In genomic region chr15:99096831-99097500, GRCm38 (mm10) we compare ENCODE assay signal across 8 mouse cellular contexts. TPM values are rescaled to one million over a fixed set of nuclear protein-coding genes. Genes with fewer than 3 reads are reported as not detected.
DNase-seq lines count a peak whose midpoint lies in the region; ATAC-seq and TF ChIP-seq lines count a peak whose summit lies in the region.

No protein-coding gene starts in this region.

- H3K9me3 ChIP-seq in megakaryocyte, embryonic 14.5 days: no peaks in the 10 kb centered on the region
- no peaks in the 10 kb centered on the region for H3K9me3 ChIP-seq in forebrain, embryonic 11.5 days (ENCODE audit: control insufficient read depth, low read length)
- no peaks in the 10 kb centered on the region for H3K9me3 ChIP-seq in midbrain, embryonic 13.5 days

- peaks cover 59% of the 10 kb centered on the region for H3K4me1 ChIP-seq in megakaryocyte, embryonic 14.5 days
- peaks cover 27% of the 10 kb centered on the region for H3K4me1 ChIP-seq in forebrain, embryonic 11.5 days (replicated peaks; ENCODE audit: control insufficient read depth, insufficient read depth, low read length)
- peaks cover 9% of the 10 kb centered on the region for H3K4me1 ChIP-seq in kidney, adult 2 months (ENCODE audit: control insufficient read depth, insufficient read depth, low read length)
- H3K4me1 ChIP-seq in midbrain, embryonic 13.5 days (replicated peaks): peaks cover 57% of the 10 kb centered on the region
- H3K4me1 ChIP-seq in thymus, adult 2 months (replicated peaks; ENCODE audit: control insufficient read depth, insufficient read depth, low read length): 0 out of 2 replicates have a peak, but pooled peaks cover 8% of the 10 kb centered on the region

- H3K4me2 ChIP-seq in forebrain, embryonic 11.5 days (ENCODE audit: low read depth, low read length, severe bottlenecking): peak overlapping the region; percentile 59
- H3K4me2 ChIP-seq in midbrain, embryonic 13.5 days (replicated peaks): peak overlapping the region; percentile 70

- H3K4me3 ChIP-seq in megakaryocyte, embryonic 14.5 days (replicated peaks): peak overlapping the region; percentile 88
- H3K4me3 ChIP-seq in forebrain, embryonic 11.5 days (ENCODE audit: low read depth, low read length): peak overlapping the region; percentile 32
- H3K4me3 ChIP-seq in kidney, adult 2 months (ENCODE audit: insufficient read depth, low read depth, low read length): peak overlapping the region; percentile 40
- peak overlapping the region; percentile 42 for H3K4me3 ChIP-seq in midbrain, embryonic 13.5 days (replicated peaks)
- no peak overlapping the region for H3K4me3 ChIP-seq in thymus, adult 2 months (ENCODE audit: control insufficient read depth, insufficient read depth, low read length)

- whole genome bisulfite sequencing in forebrain, embryonic 11.5 days: under 1% methylated on average over 53 of the region's 58 CpGs
- 2% methylated on average over 51 of the region's 58 CpGs for WGBS in kidney, adult 2 months
- under 1% methylated on average over 55 of the region's 58 CpGs for WGBS in midbrain, embryonic 13.5 days
- 3% methylated on average over 58 of the region's 58 CpGs for WGBS in thymus, adult 2 months

- no peak for TF ChIP-seq POLR2A in kidney, adult 2 months (IDR thresholded peaks at IDR 0.05; ENCODE audit: low read depth, low read length)
- TF ChIP-seq POLR2A in thymus, adult 2 months (IDR thresholded peaks at IDR 0.05; ENCODE audit: control insufficient read depth, extremely low read depth, insufficient read depth, low read length, poor library complexity): no peak

- TF ChIP-seq CTCF in kidney, adult 2 months (conservative IDR thresholded peaks at IDR 0.05; ENCODE audit: insufficient read depth, insufficient read length, low read depth, low read length): no peak
- TF ChIP-seq CTCF in thymus, adult 2 months (IDR thresholded peaks at IDR 0.05; ENCODE audit: borderline replicate concordance, control insufficient read depth, extremely low read depth, insufficient read depth, low read length, poor library complexity): no peak

- peak; percentile 78 for DNase-seq in forebrain, embryonic 11.5 days (ENCODE audit: low spot score)
- DNase-seq in kidney, adult 2 months: peak; percentile 71
- no peak for DNase-seq in thymus, adult 2 months
- DNase-seq in thymus, postnatal 0 days (ENCODE audit: low spot score): no peak
- no peak for DNase-seq in Muller cell, postnatal 12 days (ENCODE audit: inconsistent ontology term)

- H3K27ac ChIP-seq in forebrain, embryonic 11.5 days (ENCODE audit: low read depth, low read length): no peak overlapping the region
- H3K27ac ChIP-seq in kidney, adult 2 months (ENCODE audit: insufficient read depth, low read depth, low read length): no peak overlapping the region
- peak overlapping the region; percentile 30 for H3K27ac ChIP-seq in midbrain, embryonic 13.5 days
- H3K27ac ChIP-seq in thymus, adult 2 months (ENCODE audit: control insufficient read depth, insufficient read depth, low read length): no peak overlapping the region

- H3K27me3 ChIP-seq in megakaryocyte, embryonic 14.5 days (replicated peaks): peaks cover 94% of the 10 kb centered on the region
- peaks cover 69% of the 10 kb centered on the region for H3K27me3 ChIP-seq in forebrain, embryonic 11.5 days (ENCODE audit: control insufficient read depth, insufficient read depth, low read length)
- no peaks in the 10 kb centered on the region for H3K27me3 ChIP-seq in kidney, adult 2 months (replicated peaks; ENCODE audit: control insufficient read depth, insufficient read depth, low read length)
- H3K27me3 ChIP-seq in midbrain, embryonic 13.5 days: peaks cover 77% of the 10 kb centered on the region
- H3K27me3 ChIP-seq in thymus, adult 2 months (ENCODE audit: control insufficient read depth, insufficient read depth, low read length): peaks cover 50% of the 10 kb centered on the region

- H3K9ac ChIP-seq in forebrain, embryonic 11.5 days (ENCODE audit: low read length): peak overlapping the region; percentile 47
- H3K9ac ChIP-seq in midbrain, embryonic 13.5 days (replicated peaks): peak overlapping the region; percentile 52

- ATAC-seq in megakaryocyte, adult 5-6 weeks (ENCODE audit: poor library complexity, severe bottlenecking): no peak
- ATAC-seq in forebrain, embryonic 11.5 days (replicated peaks; ENCODE audit: low FRiP score): peak; percentile 31; the same call in 1 of the 2 replicates
- ATAC-seq in midbrain, embryonic 13.5 days: peak; percentile 19; the same call in 1 of the 2 replicates

- no peaks in the 10 kb centered on the region for H3K36me3 ChIP-seq in megakaryocyte, embryonic 14.5 days (replicated peaks; ENCODE audit: low read length)
- no peaks in the 10 kb centered on the region for H3K36me3 ChIP-seq in forebrain, embryonic 11.5 days (ENCODE audit: control insufficient read depth, insufficient read depth, low read length)
- H3K36me3 ChIP-seq in kidney, adult 2 months (ENCODE audit: control insufficient read depth, insufficient read depth, low read length): no peaks in the 10 kb centered on the region
- no peaks in the 10 kb centered on the region for H3K36me3 ChIP-seq in midbrain, embryonic 13.5 days
- no peaks in the 10 kb centered on the region for H3K36me3 ChIP-seq in thymus, adult 2 months (ENCODE audit: control insufficient read depth, insufficient read depth, low read length)

RNA-seq across cellular contexts. Expression of gene Dnajc22, which starts 4.0 kb away (rescaled TPM):
- polyA plus RNA-seq in megakaryocyte, embryonic 14.5 days (2012; ENCODE audit: insufficient read depth, low replicate concordance): not detected in 2 replicates
- not detected in 2 replicates for total RNA-seq in megakaryocyte, adult 5-6 weeks (2015)
- total RNA-seq in megakaryocyte, adult 5-6 weeks (2017): 0.11 TPM in 1 of 2 replicates, not detected in the other
- 0.16 and 0.40 TPM in 2 replicates for polyA plus RNA-seq in forebrain, embryonic 11.5 days (2014; fragmentation: Nextera tagmentation; extraction: Ambion mirVana)
- 49.9 and 53.4 TPM in 2 replicates for polyA plus RNA-seq in kidney, adult 2 months (2012; rRNA removed)
- 1.7 and 1.8 TPM in 2 replicates for polyA plus RNA-seq in midbrain, embryonic 13.5 days (2015; fragmentation: Nextera tagmentation; extraction: Ambion mirVana)
- polyA plus RNA-seq in thymus, adult 2 months (2012; rRNA removed): 0.39 and 0.46 TPM in 2 replicates
- 0.13 and 0.22 TPM in 2 replicates for polyA plus RNA-seq in thymus, postnatal 0 days (2015; fragmentation: Nextera tagmentation; extraction: Ambion mirVana)

RNA-seq across cellular contexts. Expression of gene C1ql4, which starts 9.3 kb away (rescaled TPM):
- polyA plus RNA-seq in megakaryocyte, embryonic 14.5 days (2012; ENCODE audit: insufficient read depth, low replicate concordance): not detected in 2 replicates
- not detected in 2 replicates for total RNA-seq in megakaryocyte, adult 5-6 weeks (2015)
- total RNA-seq in megakaryocyte, adult 5-6 weeks (2017): not detected in 2 replicates
- polyA plus RNA-seq in forebrain, embryonic 11.5 days (2014; fragmentation: Nextera tagmentation; extraction: Ambion mirVana): 0.12 TPM in 1 of 2 replicates, not detected in the other
- polyA plus RNA-seq in kidney, adult 2 months (2012; rRNA removed): 0.44 and 0.61 TPM in 2 replicates
- 10.1 and 13.7 TPM in 2 replicates for polyA plus RNA-seq in midbrain, embryonic 13.5 days (2015; fragmentation: Nextera tagmentation; extraction: Ambion mirVana)
- 0.08 and 0.27 TPM in 2 replicates for polyA plus RNA-seq in thymus, adult 2 months (2012; rRNA removed)
- polyA plus RNA-seq in thymus, postnatal 0 days (2015; fragmentation: Nextera tagmentation; extraction: Ambion mirVana): 0.18 TPM in 1 of 2 replicates, not detected in the other

RNA-seq across cellular contexts. Expression of gene Troap, which starts 22.6 kb away (rescaled TPM):
- polyA plus RNA-seq in megakaryocyte, embryonic 14.5 days (2012; ENCODE audit: insufficient read depth, low replicate concordance): 27.8 and 75.4 TPM in 2 replicates
- 27.1 and 37.2 TPM in 2 replicates for total RNA-seq in megakaryocyte, adult 5-6 weeks (2015)
- 27.9 and 28.3 TPM in 2 replicates for total RNA-seq in megakaryocyte, adult 5-6 weeks (2017)
- 38.8 and 40.2 TPM in 2 replicates for polyA plus RNA-seq in forebrain, embryonic 11.5 days (2014; fragmentation: Nextera tagmentation; extraction: Ambion mirVana)
- 0.29 and 0.33 TPM in 2 replicates for polyA plus RNA-seq in kidney, adult 2 months (2012; rRNA removed)
- polyA plus RNA-seq in midbrain, embryonic 13.5 days (2015; fragmentation: Nextera tagmentation; extraction: Ambion mirVana): 13.3 and 14.6 TPM in 2 replicates
- 40.8 and 57.0 TPM in 2 replicates for polyA plus RNA-seq in thymus, adult 2 months (2012; rRNA removed)
- polyA plus RNA-seq in thymus, postnatal 0 days (2015; fragmentation: Nextera tagmentation; extraction: Ambion mirVana): 21.8 and 25.3 TPM in 2 replicates

RNA-seq across cellular contexts. Expression of gene Spats2, which starts 28.8 kb away (rescaled TPM):
- polyA plus RNA-seq in megakaryocyte, embryonic 14.5 days (2012; ENCODE audit: insufficient read depth, low replicate concordance): 5.3 and 8.2 TPM in 2 replicates
- total RNA-seq in megakaryocyte, adult 5-6 weeks (2015): not detected in 2 replicates
- total RNA-seq in megakaryocyte, adult 5-6 weeks (2017): not detected in 2 replicates
- polyA plus RNA-seq in forebrain, embryonic 11.5 days (2014; fragmentation: Nextera tagmentation; extraction: Ambion mirVana): 60.3 and 60.7 TPM in 2 replicates
- 8.6 and 10.0 TPM in 2 replicates for polyA plus RNA-seq in kidney, adult 2 months (2012; rRNA removed)
- 40.6 and 45.7 TPM in 2 replicates for polyA plus RNA-seq in midbrain, embryonic 13.5 days (2015; fragmentation: Nextera tagmentation; extraction: Ambion mirVana)
- polyA plus RNA-seq in thymus, adult 2 months (2012; rRNA removed): 11.8 and 12.2 TPM in 2 replicates
- 30.2 and 31.1 TPM in 2 replicates for polyA plus RNA-seq in thymus, postnatal 0 days (2015; fragmentation: Nextera tagmentation; extraction: Ambion mirVana)

RNA-seq across cellular contexts. Expression of gene Prph, which starts 42.0 kb away (rescaled TPM):
- polyA plus RNA-seq in megakaryocyte, embryonic 14.5 days (2012; ENCODE audit: insufficient read depth, low replicate concordance): not detected in 2 replicates
- total RNA-seq in megakaryocyte, adult 5-6 weeks (2015): not detected in 2 replicates
- total RNA-seq in megakaryocyte, adult 5-6 weeks (2017): not detected in 2 replicates
- 0.19 and 0.94 TPM in 2 replicates for polyA plus RNA-seq in forebrain, embryonic 11.5 days (2014; fragmentation: Nextera tagmentation; extraction: Ambion mirVana)
- 1.7 and 3.2 TPM in 2 replicates for polyA plus RNA-seq in kidney, adult 2 months (2012; rRNA removed)
- 7.5 and 8.2 TPM in 2 replicates for polyA plus RNA-seq in midbrain, embryonic 13.5 days (2015; fragmentation: Nextera tagmentation; extraction: Ambion mirVana)
- 1.9 and 2.3 TPM in 2 replicates for polyA plus RNA-seq in thymus, adult 2 months (2012; rRNA removed)
- polyA plus RNA-seq in thymus, postnatal 0 days (2015; fragmentation: Nextera tagmentation; extraction: Ambion mirVana): 0.99 and 1.1 TPM in 2 replicates

Comparison
In these comparisons a context has a peak if more than half of its experiments do, and no peak if none do; other contexts are left out.
1. DNase-seq: peak in forebrain, embryonic 11.5 days (single experiment) and kidney, adult 2 months (single experiment); none in thymus, adult 2 months (single experiment), thymus, postnatal 0 days (single experiment) and Muller cell, postnatal 12 days (single experiment).
2. RNA of gene Dnajc22, which starts 4.0 kb away (polyA plus RNA-seq): 49.9 to 53.4 TPM in kidney, adult 2 months; 1.7 to 1.8 TPM in midbrain, embryonic 13.5 days, 0.39 to 0.46 TPM in thymus, adult 2 months, 0.13 to 0.22 TPM in thymus, postnatal 0 days, 0.16 to 0.40 TPM in forebrain, embryonic 11.5 days and not detected in megakaryocyte, embryonic 14.5 days; every median in the first group is over 10 times any median in the second.
3. RNA of gene Troap, which starts 22.6 kb away (polyA plus RNA-seq): 40.8 to 57.0 TPM in thymus, adult 2 months, 38.8 to 40.2 TPM in forebrain, embryonic 11.5 days, 27.8 to 75.4 TPM in megakaryocyte, embryonic 14.5 days, 21.8 to 25.3 TPM in thymus, postnatal 0 days and 13.3 to 14.6 TPM in midbrain, embryonic 13.5 days; 0.29 to 0.33 TPM in kidney, adult 2 months; every median in the first group is over 10 times any median in the second.